Mouse (Mus musculus): ENCODE results near the gene Gm44503.

- no peak for TF ChIP-seq POLR2A (IDR thresholded peaks at IDR 0.05; ENCODE audit: insufficient read depth, low read depth, low read length)
- no peak for TF ChIP-seq CTCF (IDR thresholded peaks at IDR 0.05; ENCODE audit: insufficient read depth, low read depth, low read length)
Measured at GRCm38 (mm10) chr9:73045711-73046110, 87.1 kb downstream of the Gm44503 start.

All from olfactory bulb, adult 2 months (tissue).